Mouse (Mus musculus) heart, adult 2 months (tissue): ENCODE measurements around the gene Rft1. TPM values are rescaled to one million over a fixed set of nuclear protein-coding genes. Genes with fewer than 3 reads are reported as not detected.

ENCODE experiments used
- DNase-seq, 2 experiments: peaks; one replicate each; pipeline ENCODE4 v3.0.0; 2021
- H3K27ac ChIP-seq: fragments of 200-600 bp; 2 replicates; pipeline ENCODE4 v1.8.1; 2022
- H3K27me3 ChIP-seq: fragments of 200-500 bp; 2 replicates; pipeline ENCODE4 v1.6.1; 2012; ENCODE audit warnings: mild to moderate bottlenecking, low read length, inconsistent platforms, mixed read lengths; ENCODE audit not compliant: control insufficient read depth, insufficient read depth
- H3K36me3 ChIP-seq: fragments of 200-500 bp; 2 replicates; pipeline ENCODE4 v1.6.1; 2012; ENCODE audit warnings: low read length, inconsistent platforms; ENCODE audit not compliant: control insufficient read depth, insufficient read depth
- H3K4me1 ChIP-seq: fragments of 200-500 bp; 2 replicates; pipeline ENCODE4 v1.6.1; 2011; ENCODE audit warnings: low read length; ENCODE audit not compliant: control insufficient read depth, insufficient read depth
- H3K4me3 ChIP-seq: fragments of 200-600 bp; 2 replicates; pipeline ENCODE4 v1.8.1; 2022
- H3K79me2 ChIP-seq: fragments of 200-500 bp; replicated peaks from 2 replicates; pipeline ENCODE4 v1.6.1; 2012; ENCODE audit warnings: mild to moderate bottlenecking, inconsistent platforms, low read length, moderate library complexity, mixed read lengths; ENCODE audit not compliant: control insufficient read depth, insufficient read depth
- H3K9ac ChIP-seq: fragments of 200-500 bp; 2 replicates; pipeline ENCODE4 v1.6.1; 2012; ENCODE audit warnings: low read depth, mild to moderate bottlenecking, control low read depth, inconsistent platforms, low read length, mixed read lengths
- CTCF ChIP-seq: fragments of 200-600 bp; IDR thresholded peaks from 2 replicates; pipeline ENCODE4 v1.8.1; 2022; ENCODE audit warnings: antibody characterized with exemption, mild to moderate bottlenecking, moderate library complexity
- EP300 ChIP-seq: fragments of 200-500 bp; IDR thresholded peaks from 2 replicates; pipeline ENCODE4 v1.6.1; 2011; ENCODE audit warnings: low read depth, low read length, control low read depth; ENCODE audit not compliant: insufficient read depth
- POLR2A ChIP-seq: fragments of 200-500 bp; IDR thresholded peaks from 2 replicates; pipeline ENCODE4 v1.6.1; 2011; ENCODE audit warnings: mild to moderate bottlenecking, low read depth, low read length, control low read depth; ENCODE audit not compliant: insufficient read depth
- WGBS: fragments of 180-500 bp; shearing (Covaris S2); methylation state at CpG from one replicate; pipeline ENCODE4 v1.1.7; 2018; 5-methylcytosine and 5-hydroxymethylcytosine counted together
- intact Hi-C: fragments of 180-260 bp; cut with DNase I; formaldehyde crosslinking; loops from one replicate; pipeline ENCODE4 v1.15.1; 2025
- polyA plus RNA-seq: library from polyadenylated mRNA; depleted of rRNA; stranded (reverse); fragments of >200 nt; gene quantifications from 2 replicates; pipeline ENCODE4 v1.2.3, GENCODE M21; 2012
- total RNA-seq, 2 experiments: library from RNA; stranded (reverse); gene quantifications; 2 replicates each; pipeline ENCODE4 v1.2.3; 2021

Rft1 gene
- total and polyA plus RNA-seq, 3 experiments, result 6.1 to 8.8 (median 8.1) TPM

DNA sequence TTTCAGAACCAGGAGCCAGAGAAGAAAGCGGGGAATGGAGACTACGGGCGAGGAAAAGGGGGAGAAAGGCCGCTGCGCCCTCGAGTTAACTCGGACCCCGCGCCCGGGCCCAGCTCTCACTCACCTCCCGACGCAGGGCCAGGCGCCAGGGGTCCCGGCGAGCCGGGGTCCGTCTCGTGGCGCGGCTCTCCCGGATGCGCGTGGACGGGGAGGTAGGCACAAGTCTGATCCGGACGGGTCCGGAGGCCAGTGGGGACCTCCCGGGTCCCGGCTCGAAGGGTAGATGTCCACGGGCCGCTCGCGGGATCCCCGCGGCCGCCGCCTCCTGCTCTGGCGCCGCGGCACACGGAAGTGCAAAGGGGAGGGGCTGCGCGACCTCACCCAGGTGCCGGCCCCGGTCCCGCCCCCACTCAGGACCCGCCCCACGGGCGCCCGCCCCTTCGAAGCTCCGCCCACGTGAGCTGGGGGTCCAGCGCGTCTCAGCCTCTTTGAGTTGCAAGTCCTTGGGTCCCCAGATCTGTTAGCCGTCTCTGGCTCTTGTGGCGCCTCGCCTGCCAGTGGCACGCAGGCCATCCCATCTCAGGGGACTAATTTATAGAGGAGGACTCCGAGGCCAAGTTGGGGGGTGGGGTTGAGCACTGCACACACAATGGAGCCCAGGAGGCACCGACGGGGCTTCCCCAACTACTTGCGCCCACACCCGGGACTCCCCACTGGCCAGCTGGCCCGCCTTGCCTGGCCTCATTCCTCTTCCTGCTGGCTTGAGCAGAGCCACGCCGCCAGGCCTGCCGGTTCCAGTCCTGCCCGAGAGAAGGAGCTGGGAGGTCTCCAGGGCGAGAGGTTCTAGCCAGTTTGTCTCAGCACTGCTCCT, 28.1 kb upstream of the Rft1 start, which contains the start of gene Prkcd:
TSS of gene Prkcd (minus strand) at position 355 of the 871 bp plus-strand sequence.
- no peaks in the 10 kb centered on the region for H3K27me3 ChIP-seq
- peaks cover 5% of the 10 kb centered on the region for H3K4me1 ChIP-seq
- peak within 1 kb of the TSS; percentile 93 for H3K4me3 ChIP-seq
- H3K36me3 ChIP-seq, result no peaks in the 10 kb centered on the region
- under 1% methylated on average over 71 of the region's 71 CpGs for WGBS
- DNase-seq, result peak; percentile 89 to 90
- peak within 1 kb of the TSS; percentile 76 for H3K27ac ChIP-seq
- H3K79me2 ChIP-seq, result no peaks in the 10 kb centered on the region
- intact Hi-C loops, result loop anchor here (2.0 kb wide), 1 partner anchor 29 kb away; the partner anchor contains the start of gene Rft1
- TF ChIP-seq CTCF, result no peak
- TF ChIP-seq POLR2A, result peak; percentile 59; the same call in 1 of the 2 replicates
- H3K9ac ChIP-seq, result peak within 1 kb of the TSS; percentile 78

- peak overlapping the region; percentile 60 for H3K9ac ChIP-seq
- peak overlapping the region; percentile 93 for H3K4me3 ChIP-seq
- intact Hi-C loops, result loop anchor here (2.0 kb wide), 1 partner anchor 28 kb away; the partner anchor contains the start of gene Rft1
- no peaks in the 10 kb centered on the region for H3K79me2 ChIP-seq
- peaks cover 5% of the 10 kb centered on the region for H3K4me1 ChIP-seq
- 55% methylated on average over 12 of the region's 12 CpGs for WGBS
- H3K27ac ChIP-seq, result peak overlapping the region; percentile 76
- DNase-seq, result no peak
- H3K36me3 ChIP-seq, result no peaks in the 10 kb centered on the region
- no peak for TF ChIP-seq EP300
- no peak for TF ChIP-seq CTCF
- TF ChIP-seq POLR2A, result no peak
- no peaks in the 10 kb centered on the region for H3K27me3 ChIP-seq
Measured at GRCm38 (mm10) chr14:30626756-30627742, 27.1 kb upstream of the Rft1 start.

DNA sequence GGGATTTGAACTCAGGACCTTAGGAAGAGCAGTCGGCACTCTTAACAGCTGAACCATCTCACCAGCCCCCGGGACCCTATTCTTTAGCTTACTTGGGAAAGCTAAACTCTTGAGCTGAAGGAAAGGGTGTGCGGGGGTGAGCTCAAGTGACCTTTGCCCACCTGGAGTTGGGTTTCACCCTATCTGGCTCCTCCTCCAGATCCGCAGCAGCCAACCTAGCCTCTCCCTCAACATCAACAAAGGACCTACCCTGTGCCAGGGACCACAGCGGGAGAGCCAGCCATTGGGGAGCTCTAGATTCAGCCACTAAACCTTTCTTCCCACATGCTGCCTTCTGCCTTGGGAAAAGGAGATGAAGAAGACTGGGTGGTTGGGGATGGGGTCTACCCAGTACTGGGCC, 25.9 kb upstream of the Rft1 start:
- Histone ChIP-seq H3K27me3 (no peaks in the 10 kb centered on the region), H3K27ac (no peak overlapping the region), H3K9ac (no peak overlapping the region), H3K79me2 (no peaks in the 10 kb centered on the region), H3K36me3 (no peaks in the 10 kb centered on the region), H3K4me3 (no peak overlapping the region), H3K4me1 (peaks cover 5% of the 10 kb centered on the region)
- DNase-seq, result no peak
- intact Hi-C loops, result no loop called here
- TF ChIP-seq EP300 (no peak), CTCF (no peak), POLR2A (no peak)
- 96% methylated on average over 5 of the region's 5 CpGs for WGBS

DNA sequence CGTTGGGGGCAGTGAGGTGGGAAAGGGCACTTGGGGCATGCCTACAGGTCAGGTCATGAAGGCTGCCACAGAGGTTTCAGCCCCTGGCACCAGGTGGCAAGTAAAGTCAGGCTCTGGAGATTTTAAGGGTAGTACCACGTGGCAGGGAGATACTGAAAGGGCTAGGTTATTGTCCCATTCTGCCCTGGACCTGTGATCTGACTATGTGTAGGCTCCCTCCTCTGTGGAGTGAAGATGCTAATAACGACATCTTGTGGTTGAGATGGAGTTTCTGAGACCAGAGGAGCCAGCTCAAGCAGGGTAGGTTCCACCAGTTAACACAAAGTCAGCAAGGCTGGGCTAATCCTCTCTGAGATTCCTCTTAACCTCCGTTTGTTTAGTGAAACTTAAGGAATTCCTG, 24.3 kb upstream of the Rft1 start:
- 62% methylated on average over 4 of the region's 4 CpGs for WGBS
- intact Hi-C loops, result no loop called here
- Histone ChIP-seq H3K27ac (no peak overlapping the region), H3K36me3 (no peaks in the 10 kb centered on the region), H3K9ac (no peak overlapping the region), H3K79me2 (no peaks in the 10 kb centered on the region), H3K4me3 (no peak overlapping the region), H3K4me1 (peaks cover 5% of the 10 kb centered on the region), H3K27me3 (no peaks in the 10 kb centered on the region)
- DNase-seq, result no peak
- no peak for TF ChIP-seq POLR2A
- TF ChIP-seq EP300, result no peak
- TF ChIP-seq CTCF, result no peak

GRCm38 (mm10) chr14:30630811-30631576, 23.2 kb upstream of the Rft1 start:
- peaks cover 5% of the 10 kb centered on the region for H3K4me1 ChIP-seq
- H3K4me3 ChIP-seq, result no peak overlapping the region
- H3K9ac ChIP-seq, result no peak overlapping the region
- intact Hi-C loops, result no loop called here
- DNase-seq, result peak; percentile 60 to 78
- no peaks in the 10 kb centered on the region for H3K79me2 ChIP-seq
- H3K27ac ChIP-seq, result peak overlapping the region; percentile 45
- TF ChIP-seq CTCF (no peak), EP300 (0 out of 2 replicates have a peak, but pooled peaks have one; percentile 11), POLR2A (0 out of 2 replicates have a peak, but pooled peaks have one; percentile 17)
- no peaks in the 10 kb centered on the region for H3K27me3 ChIP-seq
- H3K36me3 ChIP-seq, result no peaks in the 10 kb centered on the region
- 54% methylated on average over 5 of the region's 5 CpGs for WGBS
